Mouse (Mus musculus): ENCODE data around the gene Yipf4. TPM values are rescaled to one million over a fixed set of nuclear protein-coding genes. Genes with fewer than 3 reads are reported as not detected.

Yipf4 gene
- polyA plus RNA-seq, 1 experiment from 2014 or later, result 45.8 TPM

- ATAC-seq, result no peak
- H3K9ac ChIP-seq (ENCODE audit: low read depth, low read length), result no peak overlapping the region
- H3K9me3 ChIP-seq (replicated peaks; ENCODE audit: control insufficient read depth, low read length, poor library complexity, severe bottlenecking), result no peaks in the 10 kb centered on the region
- H3K27ac ChIP-seq (ENCODE audit: low read length), result no peak overlapping the region
- no peak overlapping the region for H3K4me2 ChIP-seq (ENCODE audit: low read length)
- 92% methylated on average over 2 of the region's 2 CpGs for WGBS
- H3K4me3 ChIP-seq (ENCODE audit: low read depth, low read length), result no peak overlapping the region
- no peaks in the 10 kb centered on the region for H3K4me1 ChIP-seq (ENCODE audit: control insufficient read depth, insufficient read depth, low read length)
- H3K36me3 ChIP-seq (ENCODE audit: control insufficient read depth, insufficient read depth, low read length), result no peaks in the 10 kb centered on the region
- no peaks in the 10 kb centered on the region for H3K27me3 ChIP-seq (ENCODE audit: control insufficient read depth, insufficient read depth, low read depth, low read length)
Measured at GRCm38 (mm10) chr17:74507934-74508333, 18.6 kb downstream of the Yipf4 start.

DNA sequence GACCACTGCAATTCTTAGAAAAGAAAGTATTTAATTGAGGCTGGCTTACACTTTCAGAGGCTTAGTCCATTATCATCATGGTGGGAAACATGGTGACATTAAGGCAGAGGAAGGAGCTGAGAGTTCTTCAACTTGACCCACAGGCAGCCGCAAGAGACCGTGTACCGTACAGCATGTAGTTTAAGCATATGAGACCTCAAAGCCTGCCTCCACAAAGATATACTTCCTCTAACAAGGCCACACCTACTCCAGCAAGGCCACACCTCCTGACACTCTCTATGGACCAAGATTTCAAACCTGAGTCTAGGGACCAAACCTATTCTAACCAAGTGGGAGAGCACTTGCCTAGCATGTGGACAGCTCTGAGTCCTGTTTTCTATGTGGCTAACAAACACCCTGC is 19.3 kb downstream of the Yipf4 start:
- Histone ChIP-seq H3K36me3 (ENCODE audit: control insufficient read depth, insufficient read depth, low read length) (no peaks in the 10 kb centered on the region), H3K27ac (ENCODE audit: low read length) (no peak overlapping the region), H3K4me3 (ENCODE audit: low read depth, low read length) (no peak overlapping the region), H3K9ac (ENCODE audit: low read depth, low read length) (no peak overlapping the region), H3K4me1 (ENCODE audit: control insufficient read depth, insufficient read depth, low read length) (no peaks in the 10 kb centered on the region), H3K9me3 (replicated peaks; ENCODE audit: control insufficient read depth, low read length, poor library complexity, severe bottlenecking) (no peaks in the 10 kb centered on the region), H3K4me2 (ENCODE audit: low read length) (no peak overlapping the region), H3K27me3 (ENCODE audit: control insufficient read depth, insufficient read depth, low read depth, low read length) (no peaks in the 10 kb centered on the region)
- WGBS, result 97% methylated on average over 3 of the region's 3 CpGs
- ATAC-seq, result no peak

- no peaks in the 10 kb centered on the region for H3K4me1 ChIP-seq (ENCODE audit: control insufficient read depth, insufficient read depth, low read length)
- no peak overlapping the region for H3K4me3 ChIP-seq (ENCODE audit: low read depth, low read length)
- H3K9ac ChIP-seq (ENCODE audit: low read depth, low read length), result no peak overlapping the region
- WGBS, result 85% methylated on average over 2 of the region's 2 CpGs
- no peak for ATAC-seq
- no peak overlapping the region for H3K27ac ChIP-seq (ENCODE audit: low read length)
- H3K4me2 ChIP-seq (ENCODE audit: low read length), result no peak overlapping the region
- no peaks in the 10 kb centered on the region for H3K36me3 ChIP-seq (ENCODE audit: control insufficient read depth, insufficient read depth, low read length)
- no peaks in the 10 kb centered on the region for H3K9me3 ChIP-seq (replicated peaks; ENCODE audit: control insufficient read depth, low read length, poor library complexity, severe bottlenecking)
- no peaks in the 10 kb centered on the region for H3K27me3 ChIP-seq (ENCODE audit: control insufficient read depth, insufficient read depth, low read depth, low read length)
Measured at GRCm38 (mm10) chr17:74512308-74512707, 23.0 kb downstream of the Yipf4 start.

DNA sequence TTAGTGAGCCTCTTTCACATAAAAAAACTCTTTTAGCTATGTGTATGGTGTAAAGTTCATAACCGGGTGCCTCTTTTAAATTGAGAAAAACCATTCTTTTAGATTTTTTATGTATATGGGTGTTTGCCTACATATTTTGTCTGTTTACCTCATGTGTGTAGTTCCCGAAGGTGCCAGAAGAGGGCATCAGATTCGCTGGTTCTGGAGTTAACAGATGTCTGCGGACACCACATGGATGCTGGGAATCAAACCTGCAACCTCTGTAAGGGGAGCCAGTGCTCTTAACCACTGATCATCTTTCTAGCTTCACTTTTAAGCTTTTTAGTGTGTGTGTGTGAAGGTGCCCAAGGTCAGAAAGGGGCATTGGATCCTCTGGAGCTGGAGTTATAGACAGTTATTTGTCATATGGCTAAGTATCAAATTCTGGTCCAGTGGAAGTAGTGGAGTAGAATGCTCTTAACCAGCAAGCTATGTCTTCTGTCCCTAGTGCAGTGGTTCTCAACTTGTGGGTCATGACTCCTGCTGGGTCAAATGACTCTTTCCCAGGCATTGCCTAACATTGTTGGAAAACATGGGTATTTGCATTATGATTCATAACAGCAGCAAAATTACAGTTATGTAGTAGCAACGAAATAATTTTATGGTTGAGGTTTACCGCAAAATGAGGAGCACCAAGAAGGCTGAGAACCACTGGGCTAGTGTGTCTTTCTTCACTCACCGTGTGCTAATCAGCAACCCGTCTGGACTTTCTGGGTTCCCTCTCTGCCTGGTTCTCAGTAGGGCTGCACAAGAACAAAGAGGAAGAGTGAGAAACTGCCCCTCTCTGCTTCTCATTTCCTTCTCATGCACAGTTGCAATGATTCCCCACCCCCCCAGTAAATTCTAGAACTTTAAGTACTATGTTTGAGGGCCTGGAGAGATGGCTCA is 33.8 kb downstream of the Yipf4 start:
- H3K4me1 ChIP-seq (ENCODE audit: control insufficient read depth, insufficient read depth, low read length), result peaks cover 7% of the 10 kb centered on the region
- no peak for ATAC-seq
- H3K36me3 ChIP-seq (ENCODE audit: control insufficient read depth, insufficient read depth, low read length), result no peaks in the 10 kb centered on the region
- 85% methylated on average over 8 of the region's 8 CpGs for WGBS
- no peak overlapping the region for H3K27ac ChIP-seq (ENCODE audit: low read length)
- no peaks in the 10 kb centered on the region for H3K9me3 ChIP-seq (replicated peaks; ENCODE audit: control insufficient read depth, low read length, poor library complexity, severe bottlenecking)
- no peaks in the 10 kb centered on the region for H3K27me3 ChIP-seq (ENCODE audit: control insufficient read depth, insufficient read depth, low read depth, low read length)
- no peak overlapping the region for H3K4me3 ChIP-seq (ENCODE audit: low read depth, low read length)
- H3K9ac ChIP-seq (ENCODE audit: low read depth, low read length), result no peak overlapping the region
- H3K4me2 ChIP-seq (ENCODE audit: low read length), result no peak overlapping the region

DNA sequence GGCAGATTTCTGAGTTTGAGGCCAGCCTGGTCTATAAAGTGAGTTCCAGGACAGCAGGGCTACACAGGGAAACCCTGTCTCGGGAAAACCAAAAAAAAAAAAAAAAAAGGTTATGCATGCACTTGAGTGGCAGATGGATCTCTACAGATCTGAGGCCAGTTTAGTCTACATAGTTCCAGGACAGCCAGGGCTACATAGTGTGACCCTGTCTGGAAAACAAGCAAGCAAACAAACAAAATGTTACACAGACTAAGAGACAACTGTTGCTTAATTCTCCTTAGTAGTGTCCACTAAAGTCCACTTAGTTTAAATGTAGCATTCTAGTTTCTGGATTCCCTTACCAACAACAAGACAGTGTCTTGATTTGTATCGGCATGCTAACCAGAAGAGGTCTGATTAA is 36.8 kb downstream of the Yipf4 start:
- Histone ChIP-seq H3K36me3 (ENCODE audit: control insufficient read depth, insufficient read depth, low read length) (no peaks in the 10 kb centered on the region), H3K9me3 (replicated peaks; ENCODE audit: control insufficient read depth, low read length, poor library complexity, severe bottlenecking) (no peaks in the 10 kb centered on the region), H3K27ac (ENCODE audit: low read length) (no peak overlapping the region), H3K4me2 (ENCODE audit: low read length) (no peak overlapping the region), H3K27me3 (ENCODE audit: control insufficient read depth, insufficient read depth, low read depth, low read length) (no peaks in the 10 kb centered on the region), H3K9ac (ENCODE audit: low read depth, low read length) (no peak overlapping the region), H3K4me1 (ENCODE audit: control insufficient read depth, insufficient read depth, low read length) (peaks cover 21% of the 10 kb centered on the region), H3K4me3 (ENCODE audit: low read depth, low read length) (no peak overlapping the region)
- 93% methylated on average over 2 of the region's 2 CpGs for WGBS
- no peak for ATAC-seq

DNA sequence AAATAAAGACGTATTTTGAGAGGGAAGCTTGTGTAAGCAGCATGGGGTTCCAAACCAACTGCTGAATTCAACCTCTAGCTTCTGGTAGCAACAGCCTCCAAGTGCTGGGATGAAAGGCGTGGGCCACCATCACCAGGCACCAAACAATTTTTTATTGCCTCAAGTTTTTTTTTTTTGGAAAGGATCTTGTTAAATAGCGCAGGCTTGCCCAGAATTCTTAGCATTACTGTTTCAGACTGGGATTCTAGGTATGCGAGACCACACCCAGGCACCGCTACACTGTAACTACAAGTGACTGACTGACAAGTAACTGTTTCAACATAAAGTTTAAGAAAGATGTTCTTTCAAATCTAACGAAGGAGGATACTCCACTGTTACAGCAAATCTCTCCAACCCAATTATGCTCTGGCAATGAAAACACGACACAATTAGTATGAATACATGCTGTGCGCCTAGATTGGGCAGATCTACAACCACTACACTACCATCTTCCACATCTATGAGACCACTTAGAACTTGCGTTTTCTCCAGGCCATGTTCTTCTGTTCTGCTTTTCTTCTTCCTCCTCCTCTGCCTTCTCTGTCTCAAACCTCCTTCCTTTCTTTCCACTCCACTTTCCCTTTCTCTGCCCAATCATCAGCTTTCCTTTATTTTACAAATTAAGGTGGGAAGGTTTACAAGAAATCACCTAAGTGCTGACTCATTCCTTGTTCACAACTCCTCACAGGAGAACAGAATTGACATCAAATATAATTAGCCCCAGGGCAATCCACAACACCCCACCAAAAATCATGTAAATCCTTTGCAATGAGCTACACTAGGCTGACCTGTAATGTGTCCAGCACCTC is 37.7 kb downstream of the Yipf4 start:
- H3K4me3 ChIP-seq (ENCODE audit: low read depth, low read length), result peak overlapping the region; percentile 69
- peaks cover 21% of the 10 kb centered on the region for H3K4me1 ChIP-seq (ENCODE audit: control insufficient read depth, insufficient read depth, low read length)
- H3K27me3 ChIP-seq (ENCODE audit: control insufficient read depth, insufficient read depth, low read depth, low read length), result no peaks in the 10 kb centered on the region
- peak overlapping the region; percentile 65 for H3K9ac ChIP-seq (ENCODE audit: low read depth, low read length)
- H3K4me2 ChIP-seq (ENCODE audit: low read length), result peak overlapping the region; percentile 53
- no peaks in the 10 kb centered on the region for H3K9me3 ChIP-seq (replicated peaks; ENCODE audit: control insufficient read depth, low read length, poor library complexity, severe bottlenecking)
- 89% methylated on average over 9 of the region's 9 CpGs for WGBS
- no peaks in the 10 kb centered on the region for H3K36me3 ChIP-seq (ENCODE audit: control insufficient read depth, insufficient read depth, low read length)
- H3K27ac ChIP-seq (ENCODE audit: low read length), result peak overlapping the region; percentile 94
- ATAC-seq, result no peak

DNA sequence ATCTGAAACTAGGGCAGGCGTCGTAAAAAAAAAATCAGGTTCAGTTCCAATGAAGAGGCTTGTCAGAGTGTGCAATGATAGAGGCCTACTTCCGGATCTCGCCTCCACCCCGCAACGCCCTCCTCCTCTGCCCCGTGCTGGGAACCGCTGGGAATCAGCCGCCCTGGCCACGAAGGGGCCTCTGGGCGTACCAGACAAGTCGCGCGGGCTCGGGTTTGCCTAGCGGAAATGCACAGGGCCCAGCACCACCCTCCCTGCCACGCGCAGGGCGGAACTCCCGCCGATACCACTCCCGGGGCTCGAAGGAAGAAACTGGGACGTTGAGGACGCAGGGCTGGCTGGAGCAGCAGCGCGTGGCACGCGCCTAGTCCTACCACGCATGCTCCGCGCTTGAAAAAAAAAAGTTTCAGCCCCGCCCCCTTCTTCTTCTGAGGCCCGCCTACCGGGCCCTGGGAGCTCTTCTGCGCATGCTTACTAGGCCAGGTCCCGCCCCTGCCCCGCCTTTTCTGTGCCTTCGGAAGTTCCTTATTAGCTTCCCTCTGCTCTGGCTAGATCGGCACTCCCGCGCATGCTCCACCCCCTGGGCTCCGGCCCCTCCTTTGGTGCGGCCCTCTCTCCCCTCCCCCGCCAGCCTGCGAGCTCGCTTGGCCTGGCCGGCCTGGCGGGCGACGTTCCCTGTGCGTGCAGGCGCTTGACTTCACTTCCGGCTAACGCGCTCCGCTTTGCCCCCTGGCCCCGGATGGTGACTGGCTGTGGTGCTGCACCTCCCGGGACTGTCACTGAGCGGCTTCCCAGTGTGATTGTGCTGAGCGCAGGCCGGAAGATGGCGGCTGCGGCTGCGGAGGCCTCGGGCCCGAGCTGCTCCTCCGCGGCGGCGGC is 38.7 kb downstream of the Yipf4 start, which contains the start of gene Birc6:
Gene Birc6 (plus strand): TSS at position 567 of the 879 bp plus-strand sequence.
- peak; percentile 98 for ATAC-seq
- no peaks in the 10 kb centered on the region for H3K36me3 ChIP-seq (ENCODE audit: control insufficient read depth, insufficient read depth, low read length)
- peak within 1 kb of the TSS; percentile 94 for H3K27ac ChIP-seq (ENCODE audit: low read length)
- 0% methylated on average over 71 of the region's 71 CpGs for WGBS
- H3K4me2 ChIP-seq (ENCODE audit: low read length), result peak within 1 kb of the TSS; percentile 68
- H3K4me3 ChIP-seq (ENCODE audit: low read depth, low read length), result peak within 1 kb of the TSS; percentile 69
- no peaks in the 10 kb centered on the region for H3K9me3 ChIP-seq (replicated peaks; ENCODE audit: control insufficient read depth, low read length, poor library complexity, severe bottlenecking)
- H3K27me3 ChIP-seq (ENCODE audit: control insufficient read depth, insufficient read depth, low read depth, low read length), result no peaks in the 10 kb centered on the region
- H3K4me1 ChIP-seq (ENCODE audit: control insufficient read depth, insufficient read depth, low read length), result peaks cover 21% of the 10 kb centered on the region
- peak within 1 kb of the TSS; percentile 90 for H3K9ac ChIP-seq (ENCODE audit: low read depth, low read length)

DNA sequence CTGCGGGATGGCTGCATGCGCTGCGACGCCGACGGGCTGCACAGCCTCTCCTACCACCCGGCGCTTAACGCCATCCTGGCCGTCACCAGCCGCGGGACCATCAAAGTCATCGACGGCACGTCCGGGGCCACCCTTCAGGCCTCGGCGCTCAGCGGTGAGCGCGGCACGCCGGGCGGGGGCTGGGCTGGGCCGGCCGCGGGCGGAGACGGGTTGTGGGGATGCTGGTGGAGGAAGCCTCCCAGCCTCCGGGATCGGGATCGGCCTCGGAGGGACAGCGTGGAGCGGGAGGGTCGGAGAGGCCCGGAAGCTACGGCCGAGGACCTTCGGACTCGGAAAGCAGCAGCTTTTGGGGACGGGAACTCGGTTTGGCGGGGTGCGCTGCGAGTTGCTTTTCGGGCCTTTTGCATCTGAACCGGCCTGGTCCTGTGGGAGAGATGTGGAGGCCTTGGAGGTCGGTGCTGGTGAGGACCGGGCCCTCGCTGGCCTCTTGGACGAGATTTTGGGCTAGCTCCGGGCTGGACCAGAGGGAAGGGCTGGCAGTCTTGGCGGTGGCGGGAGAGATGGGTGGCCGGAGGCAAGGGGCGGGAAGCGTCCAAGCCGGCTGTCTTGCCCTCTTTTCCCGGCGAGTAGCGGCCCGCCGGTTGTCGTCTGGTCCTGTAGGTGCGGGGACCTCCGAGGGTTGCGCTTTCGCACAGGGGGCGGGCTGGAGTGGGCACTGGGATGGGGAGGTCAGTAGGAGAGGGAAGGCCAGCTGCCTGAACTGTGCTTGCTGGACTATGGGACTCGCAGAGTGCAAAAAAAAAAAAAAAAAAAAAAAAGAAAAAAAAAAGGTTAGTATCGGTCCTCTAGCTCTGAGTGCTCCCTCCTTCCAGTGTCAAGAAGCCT is 39.6 kb downstream of the Yipf4 start:
- Histone ChIP-seq H3K27ac (ENCODE audit: low read length) (peak overlapping the region; percentile 94), H3K36me3 (ENCODE audit: control insufficient read depth, insufficient read depth, low read length) (no peaks in the 10 kb centered on the region), H3K9ac (ENCODE audit: low read depth, low read length) (peak overlapping the region; percentile 90), H3K4me2 (ENCODE audit: low read length) (peak overlapping the region; percentile 68), H3K27me3 (ENCODE audit: control insufficient read depth, insufficient read depth, low read depth, low read length) (no peaks in the 10 kb centered on the region), H3K9me3 (replicated peaks; ENCODE audit: control insufficient read depth, low read length, poor library complexity, severe bottlenecking) (no peaks in the 10 kb centered on the region), H3K4me3 (ENCODE audit: low read depth, low read length) (peak overlapping the region; percentile 69), H3K4me1 (ENCODE audit: control insufficient read depth, insufficient read depth, low read length) (peaks cover 21% of the 10 kb centered on the region)
- under 1% methylated on average over 68 of the region's 72 CpGs for WGBS
- peak; percentile 70 for ATAC-seq
